Mouse (Mus musculus) limb, embryonic 14.5 days (tissue): ENCODE measurements around the gene Ssbp3. TPM values are rescaled to one million over a fixed set of nuclear protein-coding genes. Genes with fewer than 3 reads are reported as not detected.

Experiments
- ATAC-seq: fragments of 200-750 bp; cut with Nextera tagmentation; 2 replicates; pipeline ENCODE4 v1.8.0; 2017; ENCODE audit warnings: low read depth, moderate number of reproducible peaks, moderate TSS enrichment; ENCODE audit not compliant: low FRiP score
- DNase-seq: peaks from one replicate; pipeline ENCODE4 v3.0.0-alpha.2; 2015; ENCODE audit warnings: low spot score
- H3K27ac ChIP-seq: fragments of 300-500 bp; sonication (generic); replicated peaks from 2 replicates; pipeline ENCODE4 v1.5.1; 2014; ENCODE audit warnings: low read depth, mild to moderate bottlenecking, low read length, moderate library complexity, mixed read lengths
- H3K27me3 ChIP-seq: fragments of 300-500 bp; sonication (generic); 2 replicates; pipeline ENCODE4 v1.6.1; 2014; ENCODE audit warnings: low read length, mixed read lengths; ENCODE audit not compliant: control insufficient read depth, insufficient read depth
- H3K36me3 ChIP-seq: fragments of 300-500 bp; sonication (generic); 2 replicates; pipeline ENCODE4 v1.6.1; 2014; ENCODE audit warnings: mild to moderate bottlenecking, low read length, moderate library complexity, mixed read lengths; ENCODE audit not compliant: control insufficient read depth, insufficient read depth
- H3K4me1 ChIP-seq: fragments of 300-500 bp; sonication (generic); 2 replicates; pipeline ENCODE4 v1.6.1; 2014; ENCODE audit warnings: antibody characterized with exemption, low read length, mixed read lengths; ENCODE audit not compliant: control insufficient read depth, insufficient read depth
- H3K4me2 ChIP-seq: fragments of 300-500 bp; sonication (generic); replicated peaks from 2 replicates; pipeline ENCODE4 v1.6.1; 2014; ENCODE audit warnings: low read depth, mild to moderate bottlenecking, low read length, moderate library complexity; ENCODE audit not compliant: severe bottlenecking
- H3K4me3 ChIP-seq: fragments of 300-500 bp; sonication (generic); replicated peaks from 2 replicates; pipeline ENCODE4 v1.5.1; 2014; ENCODE audit warnings: low read length
- H3K9ac ChIP-seq: fragments of 300-500 bp; sonication (generic); 2 replicates; pipeline ENCODE4 v1.6.1; 2014; ENCODE audit warnings: mild to moderate bottlenecking, low read depth, low read length, moderate library complexity; ENCODE audit not compliant: severe bottlenecking
- H3K9me3 ChIP-seq: fragments of 300-500 bp; sonication (generic); 2 replicates; pipeline ENCODE4 v1.6.1; 2016; ENCODE audit warnings: low read length; ENCODE audit not compliant: control insufficient read depth
- POLR2A ChIP-seq: fragments of 200-500 bp; IDR thresholded peaks from 2 replicates; pipeline ENCODE4 v1.8.0; 2012; ENCODE audit warnings: inconsistent platforms, mild to moderate bottlenecking, moderate library complexity, borderline replicate concordance; ENCODE audit not compliant: insufficient read depth, insufficient read length; ENCODE audit errors: extremely low read depth
- WGBS: fragments of 180-500 bp; shearing (Covaris S2); extraction: QIAGEN DNeasy Blood & Tissue Kit; methylation state at CpG from one replicate; pipeline ENCODE4 v1.1.7; 2014; 5-methylcytosine and 5-hydroxymethylcytosine counted together
- polyA plus RNA-seq, 2 experiments: library from polyadenylated mRNA; depleted of rRNA in 1 of 2; stranded (reverse) in 1 of 2; unstranded in 1 of 2; fragments of >200 nt; fragmentation: Nextera tagmentation in 1 of 2; extraction: Ambion mirVana in 1 of 2; gene quantifications; 2 replicates each; pipeline versions ENCODE4 v1.2.1 to v1.2.3; 2012 to 2014

Gene Ssbp3
- polyA plus RNA-seq, 2 experiments, result 94.3 to 191 TPM

DNA sequence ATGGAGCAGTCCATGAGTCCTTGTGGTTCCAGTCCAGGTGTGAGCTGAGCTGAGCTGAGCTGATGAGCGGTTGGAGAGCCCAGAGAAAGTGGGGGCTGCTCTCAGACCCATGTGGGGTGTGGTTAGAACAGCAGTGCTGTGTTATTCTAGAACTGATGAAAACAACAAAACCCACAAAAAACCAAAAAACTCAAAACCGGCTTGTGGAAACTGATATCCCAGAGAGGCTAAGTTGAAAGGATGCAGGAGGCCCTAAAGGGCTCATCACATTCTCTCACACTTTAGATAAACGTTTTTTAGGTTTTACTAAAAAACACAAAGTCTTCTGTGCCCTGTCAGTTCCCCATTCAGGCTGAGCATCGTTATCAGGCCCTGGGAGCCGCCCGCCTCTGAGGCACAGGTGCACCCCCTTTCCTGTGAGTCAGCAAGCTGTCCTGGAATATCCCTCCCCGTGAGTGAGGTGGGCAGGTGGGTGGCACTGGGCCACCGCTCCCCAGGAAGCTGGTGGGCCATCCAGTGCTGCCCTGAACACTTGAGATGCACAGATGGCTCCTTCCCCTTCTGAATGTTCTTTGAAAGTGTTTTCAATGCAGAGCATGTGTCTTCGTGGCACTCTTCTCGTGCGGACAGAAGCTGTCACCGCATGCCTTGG is 24.6 kb downstream of the Ssbp3 start:
- ATAC-seq, result 0 out of 2 replicates have a peak, but pooled peaks have one; percentile 26
- Histone ChIP-seq H3K4me2 (no peak overlapping the region), H3K27ac (no peak overlapping the region), H3K27me3 (no peaks in the 10 kb centered on the region), H3K36me3 (peaks cover 62% of the 10 kb centered on the region), H3K4me1 (peaks cover 43% of the 10 kb centered on the region), H3K9ac (no peak overlapping the region), H3K9me3 (no peaks in the 10 kb centered on the region), H3K4me3 (no peak overlapping the region)
- DNase-seq, result no peak
- TF ChIP-seq POLR2A, result no peak
- WGBS, result 65% methylated on average over 12 of the region's 12 CpGs

DNA sequence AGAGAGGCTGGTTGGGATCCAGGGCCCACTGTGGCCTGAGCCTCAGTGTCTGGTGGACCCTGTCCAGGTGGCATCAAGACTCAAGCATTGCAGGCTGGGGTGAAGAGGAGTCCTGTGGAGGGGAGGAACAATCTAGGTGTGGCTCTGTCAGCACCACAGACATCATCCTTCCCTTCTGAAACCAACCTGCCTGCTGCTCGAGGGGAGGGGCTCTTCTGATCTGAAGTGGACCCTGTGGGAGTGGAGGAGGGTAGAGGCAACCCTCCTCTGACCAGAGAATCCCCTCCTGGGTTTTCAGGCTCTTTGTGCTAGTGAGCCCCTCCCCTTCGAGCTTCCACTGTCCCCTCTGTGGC is 25.1 kb downstream of the Ssbp3 start:
- Histone ChIP-seq H3K36me3 (peaks cover 60% of the 10 kb centered on the region), H3K9ac (no peak overlapping the region), H3K4me2 (no peak overlapping the region), H3K9me3 (no peaks in the 10 kb centered on the region), H3K27ac (no peak overlapping the region), H3K4me3 (no peak overlapping the region), H3K27me3 (no peaks in the 10 kb centered on the region), H3K4me1 (peaks cover 45% of the 10 kb centered on the region)
- no peak for DNase-seq
- WGBS, result 43% methylated on average over 2 of the region's 2 CpGs
- TF ChIP-seq POLR2A, result no peak
- ATAC-seq, result no peak

DNA sequence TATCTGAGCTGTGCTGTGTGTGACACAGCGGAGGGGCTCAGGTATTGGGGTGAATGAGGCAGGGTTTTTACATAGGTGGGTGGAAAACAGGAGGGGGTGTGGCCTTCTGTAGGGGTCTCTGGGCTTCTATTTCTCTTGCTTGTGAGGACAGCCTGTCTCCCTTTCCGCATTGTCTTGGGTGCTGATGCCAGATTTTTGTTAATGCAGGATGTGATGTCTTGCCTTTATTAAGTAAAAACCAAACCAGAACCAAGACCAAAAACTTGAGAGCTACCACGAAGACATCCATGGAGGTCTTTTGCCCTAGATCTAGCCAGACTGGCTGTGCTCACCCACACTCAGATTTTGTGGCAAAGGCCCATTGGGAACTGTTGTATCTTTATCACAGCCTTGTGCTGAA is 25.5 kb downstream of the Ssbp3 start:
- 0 out of 2 replicates have a peak overlapping the region, but pooled peaks have one; percentile 55 for H3K27ac ChIP-seq
- H3K4me2 ChIP-seq, result no peak overlapping the region
- DNase-seq (no peak), ATAC-seq (no peak)
- H3K9me3 ChIP-seq, result no peaks in the 10 kb centered on the region
- WGBS, result 65% methylated on average over 3 of the region's 3 CpGs
- H3K27me3 ChIP-seq, result no peaks in the 10 kb centered on the region
- no peak overlapping the region for H3K4me3 ChIP-seq
- no peak overlapping the region for H3K9ac ChIP-seq
- H3K4me1 ChIP-seq, result peaks cover 50% of the 10 kb centered on the region
- peaks cover 61% of the 10 kb centered on the region for H3K36me3 ChIP-seq
- no peak for TF ChIP-seq POLR2A

DNA sequence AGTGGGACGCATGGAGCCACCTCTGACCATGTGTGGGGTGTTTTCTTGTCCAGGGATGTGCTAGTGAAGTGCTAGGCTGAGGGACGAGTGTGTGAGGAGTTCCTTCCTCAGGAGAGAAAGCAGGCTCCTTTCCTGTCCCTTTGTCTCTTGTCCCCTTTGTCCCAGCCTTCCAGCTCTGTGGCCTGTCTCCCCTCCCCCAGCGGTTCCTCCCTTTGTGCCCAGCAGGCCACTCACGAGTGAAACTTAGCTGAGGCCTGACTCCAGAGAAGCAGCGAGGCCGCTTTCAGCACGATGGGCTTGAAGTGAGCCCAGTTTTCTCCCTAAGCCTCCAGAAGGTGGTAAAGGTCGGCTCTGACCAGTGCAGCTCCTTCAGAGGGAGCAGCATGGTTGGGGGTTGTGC is 26.2 kb downstream of the Ssbp3 start:
- ATAC-seq, result no peak

DNA sequence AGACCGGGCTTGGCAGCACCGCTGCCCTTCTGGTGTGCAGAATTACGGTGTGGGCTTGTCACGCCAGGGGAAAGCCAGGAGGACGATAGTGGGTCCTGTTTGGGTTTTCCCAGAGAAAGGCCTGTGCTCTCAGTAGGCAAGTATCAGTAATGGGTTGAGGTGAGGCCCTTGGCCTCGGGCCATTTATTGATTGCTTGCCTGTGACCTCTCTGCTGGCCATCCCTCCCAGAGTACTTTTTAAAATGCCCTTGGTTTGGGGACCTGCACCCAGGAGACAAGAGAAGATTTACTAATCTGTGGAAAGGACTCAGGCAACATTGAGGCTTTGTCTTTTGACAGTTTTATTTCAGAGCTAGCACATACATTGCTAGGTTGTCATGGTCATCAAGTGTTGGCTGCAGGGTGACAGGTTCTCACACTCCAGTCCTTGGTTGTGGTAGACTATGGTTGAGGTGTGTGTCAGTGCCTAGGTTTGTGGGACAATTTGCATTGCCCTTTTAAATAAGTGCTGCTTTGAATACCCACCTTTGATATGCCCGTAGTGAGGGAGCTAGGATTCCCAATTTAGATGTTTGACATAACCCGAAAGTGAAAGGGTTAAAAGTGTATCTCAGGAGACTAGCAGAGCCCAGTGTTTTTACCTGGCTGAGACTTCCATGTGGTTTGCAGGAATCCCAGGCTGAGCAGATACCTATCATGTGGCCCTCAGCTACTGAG is 28.2 kb downstream of the Ssbp3 start:
- no peak overlapping the region for H3K27ac ChIP-seq
- H3K4me2 ChIP-seq, result peak overlapping the region; percentile 5; the same call in 1 of the 2 replicates
- no peak overlapping the region; the same call in 1 of the 2 replicates for H3K9ac ChIP-seq
- H3K4me1 ChIP-seq, result peaks cover 50% of the 10 kb centered on the region
- no peaks in the 10 kb centered on the region for H3K9me3 ChIP-seq
- H3K4me3 ChIP-seq, result no peak overlapping the region
- WGBS, result 52% methylated on average over 8 of the region's 8 CpGs
- H3K36me3 ChIP-seq, result peaks cover 46% of the 10 kb centered on the region
- no peaks in the 10 kb centered on the region for H3K27me3 ChIP-seq
- TF ChIP-seq POLR2A, result no peak
- ATAC-seq (no peak), DNase-seq (no peak)

More for the DNA sequence above, 26.2 kb downstream of the Ssbp3 start:
- Histone ChIP-seq H3K9me3 (no peaks in the 10 kb centered on the region), H3K36me3 (peaks cover 59% of the 10 kb centered on the region), H3K27me3 (no peaks in the 10 kb centered on the region), H3K9ac (no peak overlapping the region), H3K4me3 (no peak overlapping the region), H3K27ac (peak overlapping the region; percentile 55), H3K4me2 (no peak overlapping the region), H3K4me1 (peaks cover 55% of the 10 kb centered on the region)
- 27% methylated on average over 8 of the region's 8 CpGs for WGBS
- no peak for TF ChIP-seq POLR2A
- no peak for DNase-seq
